Mouse (Mus musculus) intestine, postnatal 0 days (tissue): ENCODE measurements around the gene Myo16. TPM values are rescaled to one million over a fixed set of nuclear protein-coding genes. Genes with fewer than 3 reads are reported as not detected.

Source experiments
- ATAC-seq: fragments of 200-750 bp; cut with Nextera tagmentation; 2 replicates; pipeline ENCODE4 v1.8.0; 2017; ENCODE audit warnings: mild to moderate bottlenecking, moderate TSS enrichment, moderate library complexity
- H3K27ac ChIP-seq: fragments of 300-500 bp; sonication (generic); 2 replicates; pipeline ENCODE4 v1.5.1; 2014; ENCODE audit warnings: mild to moderate bottlenecking, low read depth, low read length, moderate library complexity
- H3K27me3 ChIP-seq: fragments of 300-500 bp; sonication (generic); replicated peaks from 2 replicates; pipeline ENCODE4 v1.6.1; 2014; ENCODE audit warnings: low read length, mixed read lengths; ENCODE audit not compliant: control insufficient read depth, insufficient read depth
- H3K36me3 ChIP-seq: fragments of 300-500 bp; sonication (generic); 2 replicates; pipeline ENCODE4 v1.6.1; 2014; ENCODE audit warnings: mild to moderate bottlenecking, moderate library complexity; ENCODE audit not compliant: control insufficient read depth, insufficient read depth
- H3K4me1 ChIP-seq: fragments of 300-500 bp; sonication (generic); replicated peaks from 2 replicates; pipeline ENCODE4 v1.6.1; 2014; ENCODE audit warnings: antibody characterized with exemption, low read length, mixed read lengths; ENCODE audit not compliant: control insufficient read depth, insufficient read depth
- H3K4me2 ChIP-seq: fragments of 300-500 bp; sonication (generic); replicated peaks from 2 replicates; pipeline ENCODE4 v1.6.1; 2014; ENCODE audit warnings: low read depth, mild to moderate bottlenecking, moderate library complexity
- H3K4me3 ChIP-seq: fragments of 300-500 bp; sonication (generic); 2 replicates; pipeline ENCODE4 v1.5.1; 2014; ENCODE audit warnings: low read depth, low read length
- H3K9ac ChIP-seq: fragments of 300-500 bp; sonication (generic); 2 replicates; pipeline ENCODE4 v1.6.1; 2014; ENCODE audit warnings: mild to moderate bottlenecking, low read depth, low read length
- H3K9me3 ChIP-seq: fragments of 300-500 bp; sonication (generic); 2 replicates; pipeline ENCODE4 v1.6.1; 2016; ENCODE audit warnings: mixed run types; ENCODE audit not compliant: control insufficient read depth
- CTCF ChIP-seq: sonication (generic); IDR thresholded peaks from 2 replicates; pipeline ENCODE4 v1.5.1; 2016; ENCODE audit warnings: low read depth, mild to moderate bottlenecking, control low read depth, antibody characterized with exemption, moderate library complexity
- WGBS: fragments of 180-500 bp; shearing (Covaris S2); extraction: QIAGEN DNeasy Blood & Tissue Kit; methylation state at CpG from one replicate; pipeline ENCODE4 v1.1.7; 2014; 5-methylcytosine and 5-hydroxymethylcytosine counted together
- polyA plus RNA-seq: library from polyadenylated mRNA; unstranded; fragments of >200 nt; fragmentation: Nextera tagmentation; extraction: Ambion mirVana; gene quantifications from 2 replicates; pipeline ENCODE4 v1.2.1, GENCODE M21; 2015

The Myo16 gene
- polyA plus RNA-seq, 1 experiment from 2014 or later: not detected

GRCm38 (mm10) chr8:10421516-10422090 lies 267.9 kb downstream of the Myo16 start:
- no peaks in the 10 kb centered on the region for H3K4me1 ChIP-seq
- no peak overlapping the region for H3K4me3 ChIP-seq
- no peaks in the 10 kb centered on the region for H3K9me3 ChIP-seq
- no peaks in the 10 kb centered on the region for H3K36me3 ChIP-seq
- no peaks in the 10 kb centered on the region for H3K27me3 ChIP-seq
- H3K4me2 ChIP-seq: no peak overlapping the region
- 91% methylated on average over 9 of the region's 9 CpGs for WGBS
- no peak overlapping the region for H3K27ac ChIP-seq
- no peak overlapping the region for H3K9ac ChIP-seq
- ATAC-seq: no peak
- no peak for TF ChIP-seq CTCF

GRCm38 (mm10) chr8:10435492-10435891 lies 281.8 kb downstream of the Myo16 start:
- Histone ChIP-seq H3K4me3 (no peak overlapping the region), H3K36me3 (no peaks in the 10 kb centered on the region), H3K9ac (no peak overlapping the region), H3K4me2 (no peak overlapping the region), H3K27ac (no peak overlapping the region), H3K9me3 (no peaks in the 10 kb centered on the region), H3K4me1 (no peaks in the 10 kb centered on the region), H3K27me3 (no peaks in the 10 kb centered on the region)
- TF ChIP-seq CTCF: no peak
- no peak for ATAC-seq
- WGBS: 89% methylated on average over 8 of the region's 8 CpGs

DNA sequence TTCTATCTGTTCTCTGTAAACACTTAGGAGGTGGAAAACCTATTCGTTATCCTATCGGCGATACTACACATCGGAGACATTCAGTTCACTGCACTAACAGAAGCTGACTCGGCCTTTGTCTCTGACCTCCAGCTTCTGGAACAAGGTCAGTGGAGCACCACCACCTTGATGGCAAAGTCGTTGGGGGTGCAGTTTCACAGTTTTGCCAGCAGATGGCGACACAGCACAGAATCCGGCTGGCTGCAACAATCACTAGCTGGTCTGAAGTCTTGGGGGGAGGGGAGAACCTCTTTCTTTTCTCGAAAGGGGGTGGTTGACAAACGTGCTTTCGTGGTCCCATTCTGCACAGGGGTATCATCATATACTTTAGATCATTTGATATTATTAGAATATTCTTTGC lies 285.1 kb downstream of the Myo16 start:
- H3K4me2 ChIP-seq: no peak overlapping the region
- peak; percentile 98 for TF ChIP-seq CTCF
- no peak overlapping the region for H3K9ac ChIP-seq
- no peaks in the 10 kb centered on the region for H3K4me1 ChIP-seq
- no peaks in the 10 kb centered on the region for H3K36me3 ChIP-seq
- no peak for ATAC-seq
- H3K27me3 ChIP-seq: no peaks in the 10 kb centered on the region
- 17% methylated on average over 11 of the region's 11 CpGs for WGBS
- no peaks in the 10 kb centered on the region for H3K9me3 ChIP-seq
- H3K4me3 ChIP-seq: no peak overlapping the region
- H3K27ac ChIP-seq: no peak overlapping the region

GRCm38 (mm10) chr8:10439595-10440453 lies 286.1 kb downstream of the Myo16 start:
- H3K9ac ChIP-seq: no peak overlapping the region
- no peak for ATAC-seq
- H3K27ac ChIP-seq: no peak overlapping the region
- no peak overlapping the region for H3K4me3 ChIP-seq
- H3K4me1 ChIP-seq: no peaks in the 10 kb centered on the region
- no peaks in the 10 kb centered on the region for H3K9me3 ChIP-seq
- no peaks in the 10 kb centered on the region for H3K36me3 ChIP-seq
- TF ChIP-seq CTCF: no peak
- no peak overlapping the region for H3K4me2 ChIP-seq
- 63% methylated on average over 16 of the region's 16 CpGs for WGBS
- H3K27me3 ChIP-seq: no peaks in the 10 kb centered on the region

DNA sequence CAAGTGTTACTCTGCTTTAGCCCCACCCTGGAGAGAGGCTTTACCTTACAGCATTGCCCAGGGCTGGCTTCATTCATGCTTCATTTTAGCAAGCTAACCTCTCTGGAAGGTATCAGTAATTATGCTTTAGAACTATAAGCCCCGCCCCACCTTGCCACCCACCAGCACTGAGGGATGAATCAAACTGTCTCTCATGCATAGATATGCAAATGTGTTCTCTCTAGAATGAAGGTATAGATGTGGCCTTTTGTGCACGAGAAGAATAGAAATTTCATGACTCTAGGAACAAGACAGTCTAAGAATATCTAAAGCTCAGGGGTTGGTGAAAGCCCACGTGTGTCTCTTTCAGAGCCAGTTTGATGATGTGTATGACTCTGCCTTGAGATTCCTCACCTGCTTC lies 288.9 kb downstream of the Myo16 start:
- Histone ChIP-seq H3K4me3 (no peak overlapping the region), H3K9ac (no peak overlapping the region), H3K4me1 (no peaks in the 10 kb centered on the region), H3K4me2 (no peak overlapping the region), H3K9me3 (no peaks in the 10 kb centered on the region), H3K36me3 (no peaks in the 10 kb centered on the region), H3K27ac (no peak overlapping the region), H3K27me3 (no peaks in the 10 kb centered on the region)
- ATAC-seq: no peak
- no peak for TF ChIP-seq CTCF
- 72% methylated on average over 3 of the region's 3 CpGs for WGBS

- ATAC-seq: no peak
- Histone ChIP-seq H3K36me3 (no peaks in the 10 kb centered on the region), H3K9ac (no peak overlapping the region), H3K4me1 (no peaks in the 10 kb centered on the region), H3K4me2 (no peak overlapping the region), H3K9me3 (no peaks in the 10 kb centered on the region), H3K27ac (no peak overlapping the region), H3K27me3 (no peaks in the 10 kb centered on the region), H3K4me3 (no peak overlapping the region)
- 85% methylated on average over 7 of the region's 7 CpGs for WGBS
- no peak for TF ChIP-seq CTCF
Observed at GRCm38 (mm10) chr8:10445011-10445410, 291.3 kb downstream of the Myo16 start.
